Mouse (Mus musculus): Measurements from ENCODE around the gene Tmco1. TPM values are rescaled to one million over a fixed set of nuclear protein-coding genes. Genes with fewer than 3 reads are reported as not detected.

Gene Tmco1
- polyA plus RNA-seq, 1 experiment = 56.7 TPM

DNA sequence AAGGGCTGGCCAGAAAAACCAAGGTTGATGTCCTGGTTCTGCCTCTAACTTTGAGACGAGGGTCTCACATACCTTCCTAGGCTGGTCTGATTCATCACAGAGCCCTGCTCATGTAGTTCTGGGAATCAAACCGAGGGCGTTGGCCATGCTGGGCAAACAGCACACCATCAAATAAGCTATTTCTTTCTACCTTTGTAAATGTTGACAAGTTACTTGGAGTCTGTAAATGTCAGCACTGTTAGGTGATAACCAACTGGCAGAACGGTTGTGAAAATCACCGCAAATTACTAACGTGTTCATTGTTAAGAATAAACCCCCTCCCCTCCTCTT is 17.9 kb upstream of the Tmco1 start:
- Histone ChIP-seq H3K4me1 (ENCODE audit: control insufficient read depth, insufficient read depth, low read length) (peaks cover 4% of the 10 kb centered on the region; the same call in 1 of the 2 replicates), H3K4me3 (replicated peaks; ENCODE audit: extremely low read depth, low read depth, low read length) (no peak overlapping the region)
- 52% methylated on average over 6 of the region's 6 CpGs for WGBS
- no peak for DNase-seq
- TF ChIP-seq CTCF (IDR thresholded peaks at IDR 0.05; ENCODE audit: insufficient read depth, low read length) (no peak), POLR2A (IDR thresholded peaks at IDR 0.05; ENCODE audit: borderline replicate concordance, extremely low read depth, low read depth, low read length) (no peak)

DNA sequence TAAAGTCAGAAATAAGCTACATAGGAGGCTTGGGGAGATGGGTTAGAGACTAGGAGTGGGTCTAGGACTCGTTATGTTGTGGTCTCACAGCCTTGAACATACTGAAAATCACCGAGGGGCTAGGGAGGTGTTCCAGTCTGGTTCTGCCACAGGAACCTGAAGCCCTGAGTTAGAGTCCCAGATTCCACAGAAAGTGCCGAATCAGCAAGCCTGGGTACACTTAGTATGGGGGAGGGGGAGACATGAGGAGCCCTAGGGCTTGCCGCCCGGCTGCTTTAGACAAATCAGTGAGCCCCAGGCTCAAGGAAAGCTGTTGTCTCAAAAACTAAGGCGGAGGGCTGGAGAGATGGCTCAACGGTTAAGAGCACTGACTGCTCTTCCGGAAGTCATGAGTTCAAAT is 16.6 kb upstream of the Tmco1 start:
- TF ChIP-seq POLR2A (IDR thresholded peaks at IDR 0.05; ENCODE audit: borderline replicate concordance, extremely low read depth, low read depth, low read length) (no peak), CTCF (IDR thresholded peaks at IDR 0.05; ENCODE audit: insufficient read depth, low read length) (no peak)
- H3K4me3 ChIP-seq (replicated peaks; ENCODE audit: extremely low read depth, low read depth, low read length) = no peak overlapping the region
- no peak for DNase-seq
- no peaks in the 10 kb centered on the region for H3K4me1 ChIP-seq (ENCODE audit: control insufficient read depth, insufficient read depth, low read length)
- 86% methylated on average over 8 of the region's 8 CpGs for WGBS

- H3K4me1 ChIP-seq (ENCODE audit: control insufficient read depth, insufficient read depth, low read length) = no peaks in the 10 kb centered on the region
- WGBS = 29% methylated on average over 11 of the region's 11 CpGs
- no peak for DNase-seq
- no peak for TF ChIP-seq POLR2A (IDR thresholded peaks at IDR 0.05; ENCODE audit: borderline replicate concordance, extremely low read depth, low read depth, low read length)
- TF ChIP-seq CTCF (IDR thresholded peaks at IDR 0.05; ENCODE audit: insufficient read depth, low read length) = no peak
- H3K4me3 ChIP-seq (replicated peaks; ENCODE audit: extremely low read depth, low read depth, low read length) = no peak overlapping the region
Measured at GRCm38 (mm10) chr1:167292447-167292846, 15.7 kb upstream of the Tmco1 start.

DNA sequence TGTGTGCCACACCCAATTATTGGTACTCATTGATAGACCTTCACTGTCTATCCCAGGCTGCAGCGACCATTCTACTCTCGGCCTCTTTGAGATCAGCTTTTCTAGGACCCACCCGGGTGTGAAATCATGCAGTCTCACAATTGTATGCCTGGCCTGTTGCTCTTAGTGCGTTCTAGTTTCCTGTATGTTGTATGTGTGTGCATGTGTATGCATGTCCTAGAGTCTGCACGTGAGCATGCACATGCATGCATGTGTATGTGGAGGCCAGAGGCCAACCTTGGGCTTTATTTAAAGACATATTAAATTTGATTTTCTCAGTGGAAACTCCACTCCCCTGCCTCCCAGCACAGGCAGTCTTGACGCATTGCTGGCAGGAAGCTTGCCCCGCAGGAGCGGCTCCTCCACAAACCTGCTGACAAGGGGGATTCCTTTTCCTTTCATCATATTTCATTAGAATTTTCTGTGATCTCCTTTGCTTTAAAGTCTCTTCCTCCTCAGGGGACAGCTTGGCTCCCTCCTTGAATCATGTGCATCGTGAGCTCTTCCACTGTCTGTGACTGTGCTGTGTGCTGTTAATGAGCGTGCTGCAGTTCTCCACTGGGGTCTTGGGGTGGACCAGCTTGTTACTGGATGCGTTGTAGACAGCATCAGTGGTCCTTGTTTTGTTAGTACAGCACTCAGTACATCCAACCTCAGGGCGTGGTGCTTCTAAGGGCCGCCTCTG is 12.3 kb upstream of the Tmco1 start:
- WGBS = 79% methylated on average over 13 of the region's 13 CpGs
- TF ChIP-seq CTCF (IDR thresholded peaks at IDR 0.05; ENCODE audit: insufficient read depth, low read length) (no peak), POLR2A (IDR thresholded peaks at IDR 0.05; ENCODE audit: borderline replicate concordance, extremely low read depth, low read depth, low read length) (no peak)
- DNase-seq = no peak
- no peaks in the 10 kb centered on the region for H3K4me1 ChIP-seq (ENCODE audit: control insufficient read depth, insufficient read depth, low read length)
- H3K4me3 ChIP-seq (replicated peaks; ENCODE audit: extremely low read depth, low read depth, low read length) = no peak overlapping the region

DNA sequence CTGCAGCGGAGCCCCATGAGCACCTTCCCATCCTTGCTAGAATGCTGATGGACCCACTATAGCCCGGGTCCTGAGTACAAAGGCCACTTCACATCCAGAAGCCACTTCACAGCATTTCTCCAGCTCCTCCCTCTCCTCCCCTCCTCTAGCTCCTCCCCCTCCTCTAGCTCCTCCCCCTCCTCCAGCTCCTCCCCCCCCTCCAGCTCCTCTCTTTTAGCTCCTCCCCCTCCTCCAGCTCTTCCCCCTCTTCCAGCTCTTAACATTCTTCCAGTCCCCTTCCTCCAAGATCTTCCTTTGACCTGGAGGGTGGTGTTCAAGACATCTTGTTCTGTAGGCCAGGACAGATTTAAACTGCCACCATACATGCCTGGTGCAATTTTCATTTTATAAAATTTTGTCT is 8.1 kb upstream of the Tmco1 start:
- DNase-seq = no peak
- TF ChIP-seq CTCF (IDR thresholded peaks at IDR 0.05; ENCODE audit: insufficient read depth, low read length) (no peak), POLR2A (IDR thresholded peaks at IDR 0.05; ENCODE audit: borderline replicate concordance, extremely low read depth, low read depth, low read length) (no peak)
- Histone ChIP-seq H3K4me3 (replicated peaks; ENCODE audit: extremely low read depth, low read depth, low read length) (no peak overlapping the region), H3K4me1 (ENCODE audit: control insufficient read depth, insufficient read depth, low read length) (no peaks in the 10 kb centered on the region)
- 77% methylated on average over 2 of the region's 2 CpGs for WGBS

DNA sequence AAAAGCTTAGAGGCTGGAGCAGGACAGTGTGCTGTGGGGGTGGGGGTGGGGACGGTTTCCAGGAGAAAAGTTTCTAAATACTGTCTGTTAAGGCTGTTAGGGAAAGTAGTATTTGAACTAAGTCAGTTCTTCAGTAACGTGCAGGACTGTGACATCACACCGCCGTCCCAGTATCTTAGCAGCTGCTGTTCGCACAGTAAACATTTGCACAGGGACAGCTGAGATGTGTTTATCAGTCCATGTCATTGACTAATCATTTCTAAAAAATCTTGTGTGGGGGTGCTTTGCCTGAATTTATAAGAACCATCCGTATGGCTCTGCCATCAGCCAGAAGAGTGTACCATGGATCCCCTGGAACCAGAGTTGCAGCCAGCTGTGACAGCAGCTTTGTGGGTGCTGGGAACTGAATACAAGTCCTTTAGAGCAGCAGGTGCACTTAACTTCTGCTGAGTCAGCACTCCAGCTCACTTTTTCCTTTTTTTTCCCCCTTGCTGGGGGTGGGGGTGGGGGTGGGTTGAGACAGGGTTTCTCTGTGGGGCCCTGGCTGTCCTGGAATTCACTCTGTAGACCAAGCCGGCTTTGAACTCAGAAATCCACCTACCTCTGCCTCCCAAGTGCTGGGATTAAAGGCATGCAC is 2.6 kb upstream of the Tmco1 start:
- TF ChIP-seq POLR2A (IDR thresholded peaks at IDR 0.05; ENCODE audit: borderline replicate concordance, extremely low read depth, low read depth, low read length) (no peak), CTCF (IDR thresholded peaks at IDR 0.05; ENCODE audit: insufficient read depth, low read length) (no peak)
- 27% methylated on average over 7 of the region's 7 CpGs for WGBS
- Histone ChIP-seq H3K4me3 (replicated peaks; ENCODE audit: extremely low read depth, low read depth, low read length) (no peak overlapping the region), H3K4me1 (ENCODE audit: control insufficient read depth, insufficient read depth, low read length) (peaks cover 3% of the 10 kb centered on the region; the same call in 1 of the 2 replicates)
- no peak for DNase-seq

GRCm38 (mm10) chr1:167306451-167307240 is 1.5 kb upstream of the Tmco1 start:
- peak; percentile 31 for DNase-seq
- TF ChIP-seq POLR2A (IDR thresholded peaks at IDR 0.05; ENCODE audit: borderline replicate concordance, extremely low read depth, low read depth, low read length) (no peak), CTCF (IDR thresholded peaks at IDR 0.05; ENCODE audit: insufficient read depth, low read length) (peak; percentile 65)
- Histone ChIP-seq H3K4me3 (replicated peaks; ENCODE audit: extremely low read depth, low read depth, low read length) (no peak overlapping the region), H3K4me1 (ENCODE audit: control insufficient read depth, insufficient read depth, low read length) (peaks cover 3% of the 10 kb centered on the region; the same call in 1 of the 2 replicates)
- 49% methylated on average over 5 of the region's 5 CpGs for WGBS

DNA sequence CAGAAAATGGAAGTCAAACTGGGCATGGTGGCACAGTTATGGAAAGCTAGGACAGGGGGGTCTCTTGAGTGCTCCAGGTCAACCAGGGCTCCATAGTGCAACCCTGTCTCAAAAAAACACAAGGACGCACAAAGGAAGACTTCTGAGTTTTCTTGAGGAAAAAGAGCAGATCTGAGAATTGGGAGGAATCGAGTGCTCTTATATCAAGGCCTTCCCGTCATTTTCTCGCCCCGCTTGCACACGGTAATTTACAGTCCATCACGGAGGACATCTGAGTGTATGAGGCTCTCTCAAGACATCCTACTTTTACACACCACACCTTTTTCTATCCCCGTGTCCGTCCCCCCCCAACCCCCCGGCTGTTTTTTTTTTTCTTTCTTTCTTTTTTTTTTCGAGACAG is 504 bp upstream of the Tmco1 start:
- WGBS = 51% methylated on average over 11 of the region's 11 CpGs
- Histone ChIP-seq H3K4me1 (ENCODE audit: control insufficient read depth, insufficient read depth, low read length) (peaks cover 3% of the 10 kb centered on the region; the same call in 1 of the 2 replicates), H3K4me3 (replicated peaks; ENCODE audit: extremely low read depth, low read depth, low read length) (peak overlapping the region; percentile 32)
- TF ChIP-seq POLR2A (IDR thresholded peaks at IDR 0.05; ENCODE audit: borderline replicate concordance, extremely low read depth, low read depth, low read length) (no peak), CTCF (IDR thresholded peaks at IDR 0.05; ENCODE audit: insufficient read depth, low read length) (no peak)
- DNase-seq = no peak

DNA sequence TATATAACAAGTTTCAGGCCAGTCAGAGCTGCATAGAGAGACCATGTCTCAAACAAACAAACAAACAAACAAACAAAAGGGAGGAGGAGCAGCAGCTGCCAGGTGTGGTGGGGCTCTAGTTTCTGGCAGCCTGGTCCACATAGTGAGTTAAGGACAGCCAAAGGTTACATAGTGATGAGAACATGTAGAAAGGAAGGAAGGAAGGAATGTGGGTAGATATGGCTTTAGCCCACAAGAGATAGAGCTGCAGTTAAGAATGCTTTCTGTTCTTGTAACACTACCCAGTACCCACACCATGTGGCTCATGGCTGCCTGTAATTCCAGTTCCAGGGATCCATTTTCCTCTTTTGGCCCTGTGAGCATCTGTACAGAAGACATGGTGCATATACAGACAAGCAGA is 4.2 kb downstream of the Tmco1 start:
- no peak for DNase-seq
- H3K4me3 ChIP-seq (replicated peaks; ENCODE audit: extremely low read depth, low read depth, low read length) = no peak overlapping the region
- no peak for TF ChIP-seq CTCF (IDR thresholded peaks at IDR 0.05; ENCODE audit: insufficient read depth, low read length)
- no peak for TF ChIP-seq POLR2A (IDR thresholded peaks at IDR 0.05; ENCODE audit: borderline replicate concordance, extremely low read depth, low read depth, low read length)
- H3K4me1 ChIP-seq (ENCODE audit: control insufficient read depth, insufficient read depth, low read length) = peaks cover 3% of the 10 kb centered on the region; the same call in 1 of the 2 replicates
